Mouse (Mus musculus): Measurements from ENCODE around the gene Bcl9.
A peak's percentile ranks its signal among the peaks of the same experiment; 100 is the strongest.

Bcl9 gene

DNA sequence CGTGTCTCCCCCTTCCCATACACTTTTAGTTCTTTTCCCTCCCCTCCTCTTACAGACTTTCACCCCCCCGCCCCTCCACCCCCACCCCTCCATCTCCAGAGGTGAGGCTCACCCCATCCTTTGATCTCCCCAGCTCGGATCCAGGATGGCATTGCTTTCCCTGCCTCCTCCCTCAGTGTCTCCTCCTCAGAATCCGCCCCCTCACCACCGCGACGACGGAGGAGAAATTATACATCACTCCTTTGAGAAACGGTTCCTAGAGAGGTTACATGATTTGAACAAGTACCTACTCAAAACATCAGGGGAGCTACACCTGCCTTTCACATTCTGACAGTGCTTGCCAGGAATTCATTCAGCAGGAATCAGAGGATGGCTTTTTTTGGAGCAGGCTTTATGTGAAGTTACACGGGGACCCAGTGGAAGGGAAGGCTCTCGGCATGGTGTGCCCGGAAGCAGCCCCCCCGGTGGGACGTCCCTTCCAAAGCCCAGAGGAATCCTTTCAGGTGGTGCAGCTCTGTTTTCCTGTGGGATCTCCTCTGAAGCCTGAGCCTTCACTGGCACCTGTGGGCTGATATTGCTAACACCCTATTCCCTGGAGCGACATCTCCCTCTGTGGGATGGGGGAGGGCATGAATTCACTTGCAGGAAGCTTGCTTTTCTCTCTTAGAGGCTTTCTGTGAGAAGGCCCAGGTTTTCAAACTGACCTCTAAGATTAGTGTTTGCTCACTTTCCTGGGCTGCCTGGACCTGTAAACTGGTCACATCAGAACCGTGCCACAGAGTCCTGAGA, 12.2 kb upstream of the Bcl9 start:
- Histone ChIP-seq H3K36me3 (ENCODE audit: control insufficient read depth, insufficient read depth, low read length, poor library complexity, severe bottlenecking) (no peaks in the 10 kb centered on the region), H3K27me3 (ENCODE audit: control insufficient read depth, insufficient read depth, low read length, poor library complexity, severe bottlenecking) (no peaks in the 10 kb centered on the region)
- DNase-seq (ENCODE audit: low read depth, low spot score) = peak; percentile 19

DNA sequence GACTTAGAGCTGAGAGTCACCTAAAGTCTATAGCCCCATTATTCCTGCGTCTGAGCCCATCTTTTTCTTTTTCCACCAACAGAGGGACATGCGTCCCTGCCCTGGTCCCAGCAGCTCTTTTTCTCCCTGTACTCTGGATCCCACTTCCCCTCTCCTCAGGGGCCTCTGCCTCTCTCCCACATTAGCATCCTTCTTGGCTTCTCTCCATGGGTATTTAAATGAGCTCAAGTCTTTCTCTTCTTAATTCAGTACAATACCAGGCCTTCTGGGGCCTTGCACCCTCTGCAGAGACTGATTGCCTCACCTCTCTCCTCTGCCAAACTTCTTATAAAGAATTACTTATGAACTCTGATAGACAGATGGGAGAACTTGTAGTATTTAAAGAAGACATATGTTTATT, 10.7 kb upstream of the Bcl9 start:
- no peaks in the 10 kb centered on the region for H3K36me3 ChIP-seq (ENCODE audit: control insufficient read depth, insufficient read depth, low read length, poor library complexity, severe bottlenecking)
- no peak for DNase-seq (ENCODE audit: low read depth, low spot score)

DNA sequence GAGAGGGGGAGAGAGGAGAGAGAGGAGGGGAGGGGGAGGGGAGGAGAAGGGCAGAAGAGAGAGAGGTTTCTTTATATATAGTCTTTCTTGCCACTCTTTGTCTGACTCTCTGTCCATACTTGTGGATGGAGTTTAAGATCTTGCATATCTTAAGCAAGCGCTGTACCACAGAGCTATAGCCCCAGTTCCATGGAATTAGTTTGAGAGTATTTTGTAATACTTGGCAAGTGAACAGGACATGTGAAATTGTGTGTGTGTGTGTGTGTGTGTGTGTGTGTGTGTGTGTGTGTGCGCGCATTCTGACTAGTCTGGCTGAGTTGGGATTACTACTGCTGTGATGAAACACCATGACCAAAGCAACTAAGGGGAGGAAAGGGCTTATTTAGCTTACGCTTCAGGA, 8.2 kb upstream of the Bcl9 start:
- no peaks in the 10 kb centered on the region for H3K36me3 ChIP-seq (ENCODE audit: control insufficient read depth, insufficient read depth, low read length, poor library complexity, severe bottlenecking)
- no peak for DNase-seq (ENCODE audit: low read depth, low spot score)

More for the DNA sequence above, 10.7 kb upstream of the Bcl9 start:
- no peaks in the 10 kb centered on the region for H3K27me3 ChIP-seq (ENCODE audit: control insufficient read depth, insufficient read depth, low read length, poor library complexity, severe bottlenecking)

DNA sequence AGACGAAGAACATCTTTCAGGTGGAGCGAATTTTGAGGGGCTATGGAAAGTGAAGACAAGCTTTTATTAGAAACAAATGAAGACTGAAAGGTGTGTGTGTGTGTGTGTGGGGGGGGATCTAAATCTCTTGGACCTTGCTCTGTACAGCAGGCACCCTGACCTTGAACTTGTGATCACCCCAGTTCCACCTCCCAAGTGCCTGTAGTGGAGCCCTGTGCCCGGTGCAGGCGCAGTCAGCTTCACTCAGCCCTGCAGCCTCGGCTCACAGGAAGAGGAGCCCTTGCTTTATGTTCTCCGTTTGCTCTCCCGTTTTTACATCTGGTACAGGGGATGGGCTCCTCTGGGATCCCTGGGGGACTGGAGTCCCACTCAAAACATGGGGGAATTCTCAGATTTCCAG, 3.9 kb upstream of the Bcl9 start:
- H3K36me3 ChIP-seq (ENCODE audit: control insufficient read depth, insufficient read depth, low read length, poor library complexity, severe bottlenecking) = no peaks in the 10 kb centered on the region
- no peak for DNase-seq (ENCODE audit: low read depth, low spot score)

More for the DNA sequence above, 8.2 kb upstream of the Bcl9 start:
- H3K27me3 ChIP-seq (ENCODE audit: control insufficient read depth, insufficient read depth, low read length, poor library complexity, severe bottlenecking) = no peaks in the 10 kb centered on the region

DNA sequence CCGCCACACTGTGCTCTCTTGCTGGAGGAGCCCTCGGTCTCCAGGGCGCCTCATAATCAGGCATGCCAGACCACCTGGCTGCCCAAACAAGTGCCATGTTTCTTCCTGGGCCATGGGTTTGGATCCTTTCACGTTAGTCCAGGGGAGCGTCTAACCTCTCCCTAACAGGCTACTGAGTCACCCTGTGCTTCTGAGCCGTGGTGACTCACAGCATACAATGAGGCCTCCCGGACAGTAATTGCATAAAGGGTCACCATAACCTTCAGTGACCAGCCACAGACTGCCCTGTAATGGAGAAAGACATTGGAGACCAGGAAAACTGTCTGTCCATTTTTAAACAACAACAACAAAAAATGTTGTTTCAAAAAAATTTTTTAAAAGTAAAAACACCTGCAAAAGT, 2.7 kb upstream of the Bcl9 start:
- no peaks in the 10 kb centered on the region for H3K27me3 ChIP-seq (ENCODE audit: control insufficient read depth, insufficient read depth, low read length, poor library complexity, severe bottlenecking)

More for the DNA sequence above, 3.9 kb upstream of the Bcl9 start:
- no peaks in the 10 kb centered on the region for H3K27me3 ChIP-seq (ENCODE audit: control insufficient read depth, insufficient read depth, low read length, poor library complexity, severe bottlenecking)

DNA sequence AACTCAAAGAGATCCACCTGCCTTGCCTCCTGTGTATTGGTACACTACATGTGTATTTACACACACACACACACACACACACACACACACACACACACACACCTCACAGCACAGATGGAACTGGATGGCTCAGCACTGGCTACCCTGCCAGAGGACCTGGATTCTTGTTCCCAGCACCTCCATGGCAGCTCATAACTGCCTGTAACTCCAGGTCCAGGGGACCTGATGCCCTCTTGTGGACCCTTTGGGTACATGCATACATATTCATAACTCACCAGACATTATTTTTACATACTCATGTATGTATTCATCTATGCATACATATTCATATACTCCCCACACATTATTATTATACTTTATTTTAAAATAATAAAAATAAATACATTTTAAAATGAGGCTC, 2.2 kb upstream of the Bcl9 start:
- Histone ChIP-seq H3K27me3 (ENCODE audit: control insufficient read depth, insufficient read depth, low read length, poor library complexity, severe bottlenecking) (no peaks in the 10 kb centered on the region), H3K36me3 (ENCODE audit: control insufficient read depth, insufficient read depth, low read length, poor library complexity, severe bottlenecking) (no peaks in the 10 kb centered on the region)
- DNase-seq (ENCODE audit: low read depth, low spot score) = peak; percentile 29

More for the DNA sequence above, 2.7 kb upstream of the Bcl9 start:
- no peak for DNase-seq (ENCODE audit: low read depth, low spot score)
- H3K36me3 ChIP-seq (ENCODE audit: control insufficient read depth, insufficient read depth, low read length, poor library complexity, severe bottlenecking) = no peaks in the 10 kb centered on the region

DNA sequence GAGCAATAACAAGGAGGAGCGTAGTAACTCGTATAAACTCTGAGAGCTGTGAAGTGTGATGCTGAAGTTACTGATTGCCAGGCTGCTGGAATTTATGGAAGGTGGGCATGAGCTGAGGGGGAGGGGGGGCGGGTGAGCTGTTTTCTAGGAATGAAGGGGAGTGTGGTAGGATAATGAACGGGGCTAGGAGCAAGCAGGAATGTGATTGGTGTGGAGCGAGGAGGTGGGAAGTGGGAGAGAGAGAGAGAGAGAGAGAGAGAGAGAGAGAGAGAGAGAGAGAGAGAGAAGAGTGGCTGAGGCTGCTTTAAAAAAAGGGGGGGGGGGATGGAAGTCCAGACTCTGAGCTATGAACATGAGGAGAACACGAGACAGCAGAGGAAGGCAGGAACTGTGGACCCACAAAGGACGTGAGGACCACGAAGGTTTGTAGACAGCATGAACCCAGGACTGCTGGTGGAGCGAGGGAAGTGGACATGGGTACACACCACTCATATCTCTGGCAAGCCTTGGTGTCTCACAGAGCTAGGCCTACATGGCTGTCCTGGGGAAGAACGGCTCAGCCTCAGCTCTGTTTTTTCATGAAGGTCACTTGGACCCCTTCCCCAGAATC, 1.2 kb upstream of the Bcl9 start:
- DNase-seq (ENCODE audit: low read depth, low spot score) = no peak

DNA sequence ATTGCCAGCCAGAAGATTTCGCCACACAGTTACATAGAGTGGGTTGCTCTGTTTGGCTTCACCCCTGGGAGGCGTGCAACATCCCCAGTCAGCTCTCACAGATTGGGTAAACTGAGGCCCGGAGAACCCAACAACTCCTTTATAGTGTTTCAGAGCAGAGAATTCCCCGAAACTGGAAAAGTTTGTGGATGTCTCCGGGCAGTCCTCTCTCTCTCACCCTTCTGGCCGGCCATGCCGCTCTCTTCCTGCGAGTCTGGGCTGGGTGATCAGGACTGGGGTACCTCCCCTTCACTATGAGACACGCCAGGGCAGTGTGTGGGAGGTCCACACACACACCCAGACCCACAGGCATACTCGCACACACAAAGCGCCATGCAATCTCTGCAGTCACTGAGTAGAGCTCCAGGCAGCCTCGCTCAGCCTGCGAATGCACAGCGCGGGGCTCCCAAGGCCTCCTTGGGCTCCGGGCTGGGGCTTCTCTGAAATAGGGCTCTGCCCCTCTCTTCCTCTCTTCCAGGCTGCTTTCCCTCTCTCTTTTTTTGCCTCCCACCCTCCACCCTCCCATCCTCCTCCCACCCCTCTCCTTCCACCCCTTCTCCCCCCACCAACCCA, 670 bp downstream of the Bcl9 start:
- no peaks in the 10 kb centered on the region for H3K36me3 ChIP-seq (ENCODE audit: control insufficient read depth, insufficient read depth, low read length, poor library complexity, severe bottlenecking)
- H3K27me3 ChIP-seq (ENCODE audit: control insufficient read depth, insufficient read depth, low read length, poor library complexity, severe bottlenecking) = no peaks in the 10 kb centered on the region
- DNase-seq (ENCODE audit: low read depth, low spot score) = peak; percentile 24

More for the DNA sequence above, 1.2 kb upstream of the Bcl9 start:
- Histone ChIP-seq H3K36me3 (ENCODE audit: control insufficient read depth, insufficient read depth, low read length, poor library complexity, severe bottlenecking) (no peaks in the 10 kb centered on the region), H3K27me3 (ENCODE audit: control insufficient read depth, insufficient read depth, low read length, poor library complexity, severe bottlenecking) (no peaks in the 10 kb centered on the region)

DNA sequence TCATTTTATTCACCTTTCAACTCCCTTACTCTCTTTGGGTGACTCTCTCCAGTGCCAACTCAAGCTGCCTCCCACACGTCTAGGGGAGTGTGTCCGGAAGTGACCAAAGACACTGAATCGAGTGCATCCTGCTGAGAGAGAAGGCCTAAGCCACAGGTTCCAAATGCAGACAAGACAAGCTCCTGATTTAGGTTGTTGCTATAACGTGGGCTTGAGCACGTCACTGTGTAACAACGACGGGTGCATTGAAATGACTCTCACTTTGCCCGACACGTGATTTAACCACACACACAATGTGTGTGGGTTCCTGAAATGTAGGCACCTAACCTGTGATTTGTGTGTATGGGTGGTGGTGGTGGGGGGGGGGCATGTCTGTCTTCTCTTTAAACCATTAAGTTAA, 3.4 kb downstream of the Bcl9 start:
- Histone ChIP-seq H3K36me3 (ENCODE audit: control insufficient read depth, insufficient read depth, low read length, poor library complexity, severe bottlenecking) (no peaks in the 10 kb centered on the region), H3K27me3 (ENCODE audit: control insufficient read depth, insufficient read depth, low read length, poor library complexity, severe bottlenecking) (no peaks in the 10 kb centered on the region)
- peak; percentile 60 for DNase-seq (ENCODE audit: low read depth, low spot score)

DNA sequence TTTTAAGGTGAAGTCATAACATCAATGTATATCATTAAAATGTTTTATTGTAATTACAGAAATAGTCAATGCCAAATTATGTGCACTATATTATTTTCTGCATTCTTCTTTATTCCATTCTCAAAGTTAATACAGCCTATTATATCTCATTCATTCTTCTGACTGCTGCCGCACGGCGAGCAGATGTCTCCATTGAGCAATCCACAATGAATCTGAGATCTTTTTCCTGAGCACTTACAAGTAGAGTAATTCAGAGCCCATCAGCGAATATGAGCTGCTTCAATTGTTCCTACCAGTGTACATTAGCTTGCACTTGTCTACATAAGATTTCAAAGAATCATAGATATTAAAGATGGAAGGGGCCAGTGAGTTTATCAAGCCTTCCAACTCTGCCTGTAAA, 12.8 kb downstream of the Bcl9 start:
- Histone ChIP-seq H3K27me3 (ENCODE audit: control insufficient read depth, insufficient read depth, low read length, poor library complexity, severe bottlenecking) (no peaks in the 10 kb centered on the region), H3K36me3 (ENCODE audit: control insufficient read depth, insufficient read depth, low read length, poor library complexity, severe bottlenecking) (no peaks in the 10 kb centered on the region)
- DNase-seq (ENCODE audit: low read depth, low spot score) = no peak

DNA sequence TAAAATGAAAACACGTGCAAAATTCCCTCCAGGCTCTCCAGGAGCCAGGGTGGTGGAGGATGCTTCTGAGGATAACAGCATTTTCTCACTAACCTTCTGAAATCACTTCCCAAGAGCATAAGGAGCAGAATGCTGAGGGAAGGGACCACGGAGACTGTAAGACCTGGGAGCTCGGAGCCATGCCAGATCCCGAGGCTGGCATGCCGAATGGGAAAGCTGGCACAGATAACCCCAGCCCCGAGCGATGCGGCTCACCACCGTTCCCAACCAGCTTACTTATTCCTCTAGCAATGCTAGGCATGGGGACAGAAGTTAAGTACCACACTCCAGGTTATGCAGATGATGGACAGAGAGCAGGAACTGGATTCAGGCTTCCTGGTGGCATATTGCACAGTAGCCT, 13.7 kb downstream of the Bcl9 start:
- Histone ChIP-seq H3K27me3 (ENCODE audit: control insufficient read depth, insufficient read depth, low read length, poor library complexity, severe bottlenecking) (no peaks in the 10 kb centered on the region), H3K36me3 (ENCODE audit: control insufficient read depth, insufficient read depth, low read length, poor library complexity, severe bottlenecking) (no peaks in the 10 kb centered on the region)
- no peak for DNase-seq (ENCODE audit: low read depth, low spot score)

DNA sequence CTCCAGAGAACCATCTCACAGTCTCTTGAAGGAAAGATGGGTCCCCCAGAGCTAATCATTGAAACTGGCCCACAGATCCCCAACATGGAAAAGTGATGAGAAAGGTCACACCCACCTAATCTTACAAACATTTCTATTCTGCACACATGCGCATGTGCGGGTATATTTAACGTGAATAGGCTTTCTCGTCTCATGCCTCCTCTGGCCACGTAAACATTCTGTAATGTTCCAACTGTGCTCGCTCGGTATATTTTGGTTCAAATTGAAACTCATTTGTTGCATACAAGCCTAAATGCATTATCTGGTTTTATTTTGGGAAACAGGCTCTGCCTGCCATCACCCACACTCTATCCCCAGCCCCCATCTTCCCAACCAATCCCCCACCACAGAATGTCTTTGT, 16.3 kb downstream of the Bcl9 start:
- no peaks in the 10 kb centered on the region for H3K36me3 ChIP-seq (ENCODE audit: control insufficient read depth, insufficient read depth, low read length, poor library complexity, severe bottlenecking)
- H3K27me3 ChIP-seq (ENCODE audit: control insufficient read depth, insufficient read depth, low read length, poor library complexity, severe bottlenecking) = no peaks in the 10 kb centered on the region
- no peak for DNase-seq (ENCODE audit: low read depth, low spot score)

DNA sequence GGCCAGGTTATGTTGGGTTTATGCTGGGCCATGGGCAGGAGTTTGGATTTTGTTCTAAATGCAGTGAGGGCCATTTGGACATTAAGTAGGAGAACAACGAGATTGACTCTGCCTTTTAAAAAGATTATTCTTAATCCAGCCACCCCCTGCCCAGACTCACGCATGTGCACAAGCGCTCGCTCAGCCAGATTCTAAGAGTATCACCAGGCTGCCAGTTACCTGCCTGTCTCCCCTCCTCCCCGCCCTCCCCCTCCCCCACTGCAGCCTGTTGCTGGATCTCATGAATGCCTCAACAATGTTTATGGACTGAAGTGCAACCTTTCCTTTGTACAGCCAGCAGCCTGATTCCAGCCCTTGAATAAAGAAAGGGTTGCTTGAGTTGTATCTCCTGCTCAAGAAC, 22.0 kb downstream of the Bcl9 start:
- no peaks in the 10 kb centered on the region for H3K36me3 ChIP-seq (ENCODE audit: control insufficient read depth, insufficient read depth, low read length, poor library complexity, severe bottlenecking)
- no peak for DNase-seq (ENCODE audit: low read depth, low spot score)
- no peaks in the 10 kb centered on the region for H3K27me3 ChIP-seq (ENCODE audit: control insufficient read depth, insufficient read depth, low read length, poor library complexity, severe bottlenecking)

DNA sequence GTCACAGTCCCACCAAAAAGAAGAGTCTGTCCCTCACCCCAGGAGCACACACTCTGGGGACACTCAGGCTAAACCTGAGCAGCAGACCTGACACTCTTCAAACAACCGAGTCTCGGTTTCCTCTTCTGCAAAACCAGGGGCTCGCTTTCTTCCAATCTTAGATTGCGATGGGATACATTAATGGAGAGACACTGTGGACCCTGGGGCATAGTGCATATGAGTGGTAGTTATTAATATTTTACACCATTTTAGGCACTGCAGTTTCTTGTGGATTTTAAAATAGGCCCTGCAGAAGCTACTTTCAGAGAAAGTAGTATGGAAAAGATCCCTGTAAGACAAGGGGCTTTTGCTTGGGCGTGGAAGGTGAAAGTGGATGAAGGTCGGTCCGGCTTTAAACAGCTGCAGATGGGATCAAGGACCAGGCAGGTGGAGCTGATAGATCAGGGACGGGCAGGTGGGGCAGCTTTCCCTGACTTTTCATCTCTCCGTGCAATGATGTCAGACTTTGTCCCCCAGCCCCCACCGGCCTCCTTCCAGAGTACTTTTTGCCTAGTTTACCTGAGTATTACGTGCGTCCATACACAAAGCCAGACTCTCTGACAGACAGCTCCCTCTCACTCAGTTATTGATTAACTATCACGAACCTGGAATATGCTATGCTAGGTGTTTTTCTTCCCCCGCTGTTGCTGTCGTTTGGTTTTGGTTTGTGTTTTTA, 23.0 kb downstream of the Bcl9 start:
- no peak for DNase-seq (ENCODE audit: low read depth, low spot score)

DNA sequence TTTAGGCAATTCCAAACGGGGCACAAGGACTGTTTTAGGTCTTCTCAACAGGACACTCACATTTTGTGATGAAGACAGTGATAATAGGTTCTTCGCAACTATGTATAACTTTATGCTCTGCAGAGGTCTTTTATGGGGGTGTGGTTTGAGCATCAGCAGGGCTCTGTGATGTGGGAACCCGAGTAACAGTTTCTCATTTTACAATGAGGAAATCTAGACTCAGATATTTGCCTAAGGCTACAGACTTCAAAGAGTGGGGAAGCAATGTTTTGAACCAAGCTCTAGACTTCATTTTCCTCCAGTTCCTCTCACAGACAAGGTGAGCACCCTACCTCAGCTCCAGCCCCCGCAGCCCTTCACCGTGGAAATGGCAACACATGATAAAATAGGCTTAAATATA, 23.8 kb downstream of the Bcl9 start:
- DNase-seq (ENCODE audit: low read depth, low spot score) = no peak
- Histone ChIP-seq H3K27me3 (ENCODE audit: control insufficient read depth, insufficient read depth, low read length, poor library complexity, severe bottlenecking) (no peaks in the 10 kb centered on the region), H3K36me3 (ENCODE audit: control insufficient read depth, insufficient read depth, low read length, poor library complexity, severe bottlenecking) (no peaks in the 10 kb centered on the region)

More for the DNA sequence above, 23.0 kb downstream of the Bcl9 start:
- Histone ChIP-seq H3K36me3 (ENCODE audit: control insufficient read depth, insufficient read depth, low read length, poor library complexity, severe bottlenecking) (no peaks in the 10 kb centered on the region), H3K27me3 (ENCODE audit: control insufficient read depth, insufficient read depth, low read length, poor library complexity, severe bottlenecking) (no peaks in the 10 kb centered on the region)
